Mouse (Mus musculus) heart, postnatal 0 days (tissue): ENCODE data around the gene Glg1.

Experiments
- CTCF ChIP-seq: IDR thresholded peaks from 2 replicates; pipeline ENCODE4 v1.5.1; 2016; ENCODE audit warnings: antibody characterized with exemption, control low read depth, low read depth
- EP300 ChIP-seq: IDR thresholded peaks from 2 replicates; pipeline ENCODE4 v1.6.1; 2016; ENCODE audit warnings: antibody characterized with exemption, low read depth

- no peak for TF ChIP-seq CTCF
- TF ChIP-seq EP300 = no peak
Observed at GRCm38 (mm10) chr8:111206321-111206720, 52.7 kb downstream of the Glg1 start.
